ENCODE assay signal across 8 mouse cellular contexts in the genomic region with DNA sequence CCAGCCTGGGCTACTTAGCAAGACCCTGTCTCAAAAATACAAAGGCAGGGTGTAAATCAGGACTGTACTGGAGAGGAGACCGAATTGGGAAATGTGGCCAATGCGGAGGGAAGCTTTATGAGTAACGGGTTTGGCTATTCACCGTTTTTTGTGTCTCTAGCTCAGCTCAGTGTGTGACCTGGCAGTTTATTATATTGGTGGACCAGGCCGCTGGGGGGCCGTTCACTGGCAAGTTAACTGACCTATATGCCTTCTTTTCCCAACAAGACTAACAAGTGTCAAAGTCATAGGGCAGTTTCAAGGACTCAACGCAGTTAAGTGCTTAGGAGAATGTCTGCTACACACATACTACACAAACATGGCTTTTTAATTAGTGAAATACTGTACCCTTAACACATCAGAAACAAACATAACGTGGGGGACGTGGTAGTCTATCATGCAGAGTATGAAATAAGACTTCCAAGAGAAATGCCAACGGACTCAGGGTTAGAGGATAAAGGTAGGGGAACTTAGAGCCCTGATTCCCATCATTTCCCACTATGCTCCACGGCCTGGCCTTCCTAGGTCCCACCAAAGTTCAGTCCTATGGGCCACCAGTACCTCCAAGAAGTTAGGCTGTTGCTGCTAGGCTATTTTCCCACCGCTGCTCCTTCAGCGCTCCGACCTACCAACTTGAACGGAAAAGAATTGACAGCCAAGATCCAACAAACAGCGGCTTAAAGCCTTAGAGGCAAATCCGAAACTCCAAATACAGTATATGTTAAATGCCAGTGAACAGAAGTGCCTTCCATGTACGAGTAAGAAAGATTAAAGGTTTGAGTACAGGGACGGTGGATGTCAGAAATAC. TPM values are rescaled to one million over a fixed set of nuclear protein-coding genes. Genes with fewer than 3 reads are reported as not detected.
DNase-seq lines count a peak whose midpoint lies in the region; ATAC-seq and TF ChIP-seq lines count a peak whose summit lies in the region.

No protein-coding gene starts in this region.

- H3K9me3 ChIP-seq in hindbrain, embryonic 12.5 days (replicated peaks): no peaks in the 10 kb centered on the region
- H3K9me3 ChIP-seq in midbrain, embryonic 14.5 days (ENCODE audit: control insufficient read depth, low read length): no peaks in the 10 kb centered on the region

- H3K27me3 ChIP-seq in kidney, adult 2 months (replicated peaks; ENCODE audit: control insufficient read depth, insufficient read depth, low read length): no peaks in the 10 kb centered on the region
- no peaks in the 10 kb centered on the region for H3K27me3 ChIP-seq in hindbrain, embryonic 12.5 days
- no peaks in the 10 kb centered on the region for H3K27me3 ChIP-seq in midbrain, embryonic 14.5 days (ENCODE audit: control insufficient read depth, insufficient read depth, low read length)

- no peak for TF ChIP-seq CTCF in kidney, adult 2 months (conservative IDR thresholded peaks at IDR 0.05; ENCODE audit: insufficient read depth, insufficient read length, low read depth, low read length)
- no peak for TF ChIP-seq CTCF in bone marrow macrophage, adult 2 months (IDR thresholded peaks at IDR 0.05; ENCODE audit: low read depth, low read length)

- H3K27ac ChIP-seq in kidney, adult 2 months (ENCODE audit: insufficient read depth, low read depth, low read length): peak overlapping the region; percentile 100; the same call in 1 of the 2 replicates
- no peak overlapping the region for H3K27ac ChIP-seq in bone marrow macrophage, adult 2 months (ENCODE audit: insufficient read depth, low read depth, low read length)
- peak overlapping the region; percentile 97 for H3K27ac ChIP-seq in hindbrain, embryonic 12.5 days
- H3K27ac ChIP-seq in midbrain, embryonic 14.5 days (replicated peaks; ENCODE audit: low read depth, low read length): peak overlapping the region; percentile 99

- H3K9ac ChIP-seq in hindbrain, embryonic 12.5 days: peak overlapping the region; percentile 99
- peak overlapping the region; percentile 97 for H3K9ac ChIP-seq in midbrain, embryonic 14.5 days (replicated peaks; ENCODE audit: low read length)

- H3K4me3 ChIP-seq in kidney, adult 2 months (ENCODE audit: insufficient read depth, low read depth, low read length): peak overlapping the region; percentile 97
- H3K4me3 ChIP-seq in bone marrow macrophage, adult 2 months (ENCODE audit: insufficient read depth, low read length): peak overlapping the region; percentile 83
- H3K4me3 ChIP-seq in hindbrain, embryonic 12.5 days: peak overlapping the region; percentile 100
- H3K4me3 ChIP-seq in midbrain, embryonic 14.5 days (replicated peaks; ENCODE audit: low read depth, low read length): peak overlapping the region; percentile 85

- 29% methylated on average over 19 of the region's 19 CpGs for WGBS in kidney, adult 2 months
- 46% methylated on average over 19 of the region's 19 CpGs for WGBS in hindbrain, embryonic 12.5 days
- 45% methylated on average over 19 of the region's 19 CpGs for WGBS in midbrain, embryonic 14.5 days

- peak overlapping the region; percentile 87 for H3K4me2 ChIP-seq in hindbrain, embryonic 12.5 days (replicated peaks)
- peak overlapping the region; percentile 78 for H3K4me2 ChIP-seq in midbrain, embryonic 14.5 days (ENCODE audit: low read length)

- peaks cover 3% of the 10 kb centered on the region; the same call in 1 of the 2 replicates for H3K4me1 ChIP-seq in kidney, adult 2 months (ENCODE audit: control insufficient read depth, insufficient read depth, low read length)
- peaks cover 9% of the 10 kb centered on the region for H3K4me1 ChIP-seq in bone marrow macrophage, adult 2 months (ENCODE audit: control insufficient read depth, insufficient read depth, low read length)
- H3K4me1 ChIP-seq in hindbrain, embryonic 12.5 days: peaks cover 20% of the 10 kb centered on the region
- H3K4me1 ChIP-seq in midbrain, embryonic 14.5 days (ENCODE audit: control insufficient read depth, insufficient read depth, low read length): peaks cover 12% of the 10 kb centered on the region

- TF ChIP-seq POLR2A in kidney, adult 2 months (IDR thresholded peaks at IDR 0.05; ENCODE audit: low read depth, low read length): no peak
- no peak for TF ChIP-seq POLR2A in bone marrow macrophage, adult 2 months (IDR thresholded peaks at IDR 0.05; ENCODE audit: borderline replicate concordance, low read depth, low read length)

- ATAC-seq in hindbrain, embryonic 12.5 days (ENCODE audit: low FRiP score): no peak
- ATAC-seq in midbrain, embryonic 14.5 days (ENCODE audit: low FRiP score, low TSS enrichment): no peak

- DNase-seq in kidney, adult 2 months: no peak
- no peak for DNase-seq in kidney, postnatal 10 days
- no peak for DNase-seq in midbrain, embryonic 14.5 days
- DNase-seq in left cerebral cortex, postnatal 10 days (ENCODE audit: extremely low spot score in 1 of 2, low spot score in 2 of 2): no peak
- DNase-seq in Muller cell, postnatal 12 days (ENCODE audit: inconsistent ontology term): no peak
- DNase-seq in adrenal gland, postnatal 4 days (ENCODE audit: low spot score in 2 of 2): no peak

- intact Hi-C loops in left cerebral cortex, postnatal 10 days (cut with DNase I): loop anchor here (10.0 kb wide), 1 partner anchor 967 kb away; no protein-coding TSS in a partner anchor

- H3K36me3 ChIP-seq in kidney, adult 2 months (ENCODE audit: control insufficient read depth, insufficient read depth, low read length): no peaks in the 10 kb centered on the region; the same call in 1 of the 2 replicates
- H3K36me3 ChIP-seq in hindbrain, embryonic 12.5 days: peaks cover 19% of the 10 kb centered on the region
- H3K36me3 ChIP-seq in midbrain, embryonic 14.5 days (ENCODE audit: control insufficient read depth, insufficient read depth, low read length): peaks cover 20% of the 10 kb centered on the region

RNA-seq across cellular contexts. Expression of a gene that starts 1.1 kb away (rescaled TPM):
- polyA plus RNA-seq in kidney, adult 2 months (2012; rRNA removed): 24.8 and 32.2 TPM in 2 replicates
- 113 and 126 TPM in 2 replicates for polyA plus RNA-seq in bone marrow macrophage, adult 2 months (2012; ENCODE audit: insufficient read depth, insufficient read length, missing spikeins)
- polyA plus RNA-seq in hindbrain, embryonic 12.5 days (2016; fragmentation: Nextera tagmentation; extraction: Ambion mirVana): 436 and 455 TPM in 2 replicates
- polyA plus RNA-seq in midbrain, embryonic 14.5 days (2014; fragmentation: Nextera tagmentation; extraction: Ambion mirVana): 340 and 468 TPM in 2 replicates
- total RNA-seq in left cerebral cortex, postnatal 10 days (2021): 100 to 1,000 TPM; 264 to 272 TPM
- total RNA-seq in adrenal gland, postnatal 4 days (2021): 100 to 1,000 TPM; 180 to 189 TPM

RNA-seq across cellular contexts. Expression of a gene that starts 32.2 kb away (rescaled TPM):
- polyA plus RNA-seq in kidney, adult 2 months (2012; rRNA removed): 35.1 and 45.9 TPM in 2 replicates
- 270 and 287 TPM in 2 replicates for polyA plus RNA-seq in bone marrow macrophage, adult 2 months (2012; ENCODE audit: insufficient read depth, insufficient read length, missing spikeins)
- polyA plus RNA-seq in hindbrain, embryonic 12.5 days (2016; fragmentation: Nextera tagmentation; extraction: Ambion mirVana): 182 and 205 TPM in 2 replicates
- 158 and 160 TPM in 2 replicates for polyA plus RNA-seq in midbrain, embryonic 14.5 days (2014; fragmentation: Nextera tagmentation; extraction: Ambion mirVana)
- total RNA-seq in left cerebral cortex, postnatal 10 days (2021): 100 to 1,000 TPM in 1 of 2 experiments, 10 to 100 TPM in 1; 98.2 to 104 TPM
- 100 to 1,000 TPM; 195 to 199 TPM for total RNA-seq in adrenal gland, postnatal 4 days (2021)

RNA-seq across cellular contexts. Expression of a gene that starts 53.3 kb away (rescaled TPM):
- 19.7 and 21.3 TPM in 2 replicates for polyA plus RNA-seq in kidney, adult 2 months (2012; rRNA removed)
- polyA plus RNA-seq in bone marrow macrophage, adult 2 months (2012; ENCODE audit: insufficient read depth, insufficient read length, missing spikeins): 10.3 and 13.7 TPM in 2 replicates
- 48.9 and 51.7 TPM in 2 replicates for polyA plus RNA-seq in hindbrain, embryonic 12.5 days (2016; fragmentation: Nextera tagmentation; extraction: Ambion mirVana)
- polyA plus RNA-seq in midbrain, embryonic 14.5 days (2014; fragmentation: Nextera tagmentation; extraction: Ambion mirVana): 57.5 and 65.3 TPM in 2 replicates
- total RNA-seq in left cerebral cortex, postnatal 10 days (2021): 10 to 100 TPM; 19.9 to 20.3 TPM
- total RNA-seq in adrenal gland, postnatal 4 days (2021): 10 to 100 TPM; 19.0 to 21.2 TPM

RNA-seq across cellular contexts. Expression of a gene that starts 53.6 kb away (rescaled TPM):
- polyA plus RNA-seq in kidney, adult 2 months (2012; rRNA removed): 18.4 and 25.5 TPM in 2 replicates
- 23.8 and 33.3 TPM in 2 replicates for polyA plus RNA-seq in bone marrow macrophage, adult 2 months (2012; ENCODE audit: insufficient read depth, insufficient read length, missing spikeins)
- 43.9 and 48.2 TPM in 2 replicates for polyA plus RNA-seq in hindbrain, embryonic 12.5 days (2016; fragmentation: Nextera tagmentation; extraction: Ambion mirVana)
- 54.3 and 55.0 TPM in 2 replicates for polyA plus RNA-seq in midbrain, embryonic 14.5 days (2014; fragmentation: Nextera tagmentation; extraction: Ambion mirVana)
- 10 to 100 TPM; 29.0 to 30.0 TPM for total RNA-seq in left cerebral cortex, postnatal 10 days (2021)
- 10 to 100 TPM; 35.1 to 37.5 TPM for total RNA-seq in adrenal gland, postnatal 4 days (2021)
